Mouse (Mus musculus): ENCODE results near the gene A930018P22Rik.

- no peak for TF ChIP-seq CTCF (IDR thresholded peaks at IDR 0.05; ENCODE audit: low read depth, low read length)
- TF ChIP-seq GATA1 (IDR thresholded peaks at IDR 0.05; ENCODE audit: borderline replicate concordance, low read length), result no peak
- no peak for TF ChIP-seq TAL1 (conservative IDR thresholded peaks at IDR 0.05; ENCODE audit: low read depth, low read length)
- no peak for TF ChIP-seq GATA2 (IDR thresholded peaks at IDR 0.05; ENCODE audit: borderline replicate concordance, low read depth, low read length)
These were observed at the start of gene A930018P22Rik for GRCm38 (mm10) chr2:104122505-104123378.

Measured in G1E (cell line).